Mouse (Mus musculus) frontal cortex, adult 2 months (tissue): ENCODE measurements at regions not wholly inside any gene's neighbourhood (a gene's known extent, or its start where the extent isn't known, plus 50 kb on each side); places are given as distances from the start of the nearest gene placed in this dataset.
"Not testable (repeated sequence)": the region's sequence is repeated elsewhere in the genome, so short reads cannot be mapped to it uniquely, and the experiment has no call there.

ENCODE experiments used
- DNase-seq, 2 experiments: peaks; one replicate each; pipeline ENCODE4 v3.0.0; 2022; ENCODE audit warnings: low spot score in 1 of 2; ENCODE audit errors: extremely low spot score in 1 of 2

GRCm38 (mm10) chr17:4865621-4866020 is 128.5 kb upstream of the Arid1b start:
- peak; percentile 38 to 78 for DNase-seq

GRCm38 (mm10) chr17:4866026-4866896 is 127.9 kb upstream of the Arid1b start:
- DNase-seq, result peak in 1 of 2 experiments; percentile 25

- DNase-seq, result no peak
These were observed 127.0 kb upstream of the Arid1b start for GRCm38 (mm10) chr17:4867083-4867482.

GRCm38 (mm10) chr17:4867754-4868445 is 126.2 kb upstream of the Arid1b start:
- DNase-seq, result no peak

- DNase-seq, result no peak
These were observed 125.7 kb upstream of the Arid1b start for GRCm38 (mm10) chr17:4868446-4868825.

GRCm38 (mm10) chr17:4868861-4869260 is 125.3 kb upstream of the Arid1b start:
- DNase-seq, result no peak

- DNase-seq, result peak in 1 of 2 experiments; percentile 32
These were observed 122.9 kb upstream of the Arid1b start for GRCm38 (mm10) chr17:4871267-4871666.

GRCm38 (mm10) chr17:4874459-4874858 is 119.7 kb upstream of the Arid1b start:
- no peak for DNase-seq

- no peak for DNase-seq
These were observed 118.8 kb upstream of the Arid1b start for GRCm38 (mm10) chr17:4875086-4876046.

GRCm38 (mm10) chr17:4876431-4876830 is 117.7 kb upstream of the Arid1b start:
- peak in 1 of 2 experiments; percentile 25 for DNase-seq

- no peak for DNase-seq
These were observed 112.7 kb upstream of the Arid1b start for GRCm38 (mm10) chr17:4881473-4881872.

GRCm38 (mm10) chr17:4884083-4884482 is 110.0 kb upstream of the Arid1b start:
- DNase-seq, result no peak

- DNase-seq, result no peak
These were observed 109.4 kb upstream of the Arid1b start for GRCm38 (mm10) chr17:4884761-4885160.

GRCm38 (mm10) chr17:4887331-4887730 is 106.8 kb upstream of the Arid1b start:
- not testable (repeated sequence) for DNase-seq

- DNase-seq, result no peak
These were observed 104.6 kb upstream of the Arid1b start for GRCm38 (mm10) chr17:4889577-4889976.

GRCm38 (mm10) chr17:4890131-4890530 is 104.0 kb upstream of the Arid1b start:
- no peak for DNase-seq

GRCm38 (mm10) chr17:4891576-4891975 is 102.6 kb upstream of the Arid1b start:
- DNase-seq, result no peak

GRCm38 (mm10) chr17:4894756-4895330 is 99.3 kb upstream of the Arid1b start:
- DNase-seq, result not testable (repeated sequence)

GRCm38 (mm10) chr17:4903129-4903528 is 91.0 kb upstream of the Arid1b start:
- DNase-seq, result no peak

GRCm38 (mm10) chr17:4906504-4906903 is 87.6 kb upstream of the Arid1b start:
- peak; percentile 20 to 62 for DNase-seq
